Mouse (Mus musculus) embryonic fibroblast, embryonic 13.5 days (primary cell): Measurements from ENCODE around the gene Mrnip.

Source experiments
- CTCF ChIP-seq: IDR thresholded peaks from 2 replicates; pipeline ENCODE4 v1.5.1; 2011; ENCODE audit warnings: mild to moderate bottlenecking, control low read depth, low read length, moderate library complexity, borderline replicate concordance; ENCODE audit not compliant: insufficient read depth
- POLR2A ChIP-seq: IDR thresholded peaks from 2 replicates; pipeline ENCODE4 v1.6.1; 2011; ENCODE audit warnings: low read depth, mild to moderate bottlenecking, control low read depth, low read length, moderate library complexity

GRCm38 (mm10) chr11:50198219-50198846 is 24.1 kb downstream of the Mrnip start:
- TF ChIP-seq CTCF (no peak), POLR2A (no peak)
